ENCODE assay signal across 8 mouse cellular contexts in genomic region chr7:99079522-99079921, GRCm38 (mm10).
A peak's percentile ranks its signal among the peaks of the same experiment; 100 is the strongest.
DNase-seq lines count a peak whose midpoint lies in the region; ATAC-seq lines count a peak whose summit lies in the region.

No protein-coding gene starts in this region.

- DNase-seq in heart, postnatal 10 days: peak; percentile 57 to 81
- no peak for DNase-seq in heart, postnatal 25 days (ENCODE audit: low spot score)
- peak; percentile 42 for DNase-seq in CD4-positive helper T cell, adult 2 months (ENCODE audit: low read depth, low spot score)
- peak; percentile 77 for DNase-seq in adrenal gland, postnatal 14 days
- DNase-seq in embryo, embryonic 9.5 days (ENCODE audit: extremely low spot score): peak; percentile 42
- peak; percentile 74 to 75 for DNase-seq in left cerebral cortex, adult 18-20 months (ENCODE audit: low spot score in 2 of 2)
- DNase-seq in retina, adult 2 months (ENCODE audit: low read depth, low spot score): peak; percentile 43

- ATAC-seq in monocyte, adult 5-6 weeks (replicated peaks; ENCODE audit: insufficient number of reproducible peaks, low FRiP score, low TSS enrichment, poor library complexity, severe bottlenecking): no peak

- intact Hi-C loops in heart, postnatal 10 days (cut with DNase I): loop anchor here (2.0 to 5.0 kb wide), 4 partner anchors 115 to 337 kb away; no protein-coding TSS in a partner anchor
- intact Hi-C loops in heart, postnatal 25 days (cut with DNase I): loop anchor here (2.0 to 5.0 kb wide), 3 partner anchors 197 to 337 kb away; partner anchors contain the start of gene Wnt11
